Mouse (Mus musculus): Measurements from ENCODE around the gene Zbtb5.

GRCm38 (mm10) chr4:44981974-44982287 is 30.3 kb downstream of the Zbtb5 start:
- TF ChIP-seq POLR2A (IDR thresholded peaks at IDR 0.05; ENCODE audit: extremely low read depth, insufficient read depth, low read length): 0 out of 2 replicates have a peak, but pooled peaks have one; percentile 17
- TF ChIP-seq CTCF (IDR thresholded peaks at IDR 0.05; ENCODE audit: low read depth, low read length): no peak

Data from liver, adult 2 months (tissue).